Mouse (Mus musculus) cortical plate, adult 2 months (tissue): ENCODE measurements at regions not wholly inside any gene's neighbourhood (a gene's known extent, or its start where the extent isn't known, plus 50 kb on each side); places are given as distances from the start of the nearest gene placed in this dataset.

Experiments used
- H3K27ac ChIP-seq: fragments of 200-500 bp; 2 replicates; pipeline ENCODE4 v1.5.1; 2012; ENCODE audit warnings: low read length, control low read depth, inconsistent platforms; ENCODE audit not compliant: insufficient read depth
- H3K4me1 ChIP-seq: fragments of 200-500 bp; 2 replicates; pipeline ENCODE4 v1.6.1; 2011; ENCODE audit warnings: low read length; ENCODE audit not compliant: control insufficient read depth, insufficient read depth
- H3K4me3 ChIP-seq: fragments of 200-500 bp; 2 replicates; pipeline ENCODE4 v1.5.1; 2011; ENCODE audit warnings: mild to moderate bottlenecking, low read length, control low read depth; ENCODE audit not compliant: insufficient read depth
- CTCF ChIP-seq: fragments of 200-500 bp; IDR thresholded peaks from 2 replicates; pipeline ENCODE4 v1.5.1; 2011; ENCODE audit warnings: mild to moderate bottlenecking, control low read depth, low read length; ENCODE audit not compliant: insufficient read depth; ENCODE audit errors: extremely low read depth
- POLR2A ChIP-seq: fragments of 200-500 bp; IDR thresholded peaks from 2 replicates; pipeline ENCODE4 v1.6.1; 2011; ENCODE audit warnings: mild to moderate bottlenecking, low read length, control low read depth; ENCODE audit not compliant: insufficient read depth; ENCODE audit errors: extremely low read depth

GRCm38 (mm10) chr10:12187669-12188342 is 681.4 kb downstream of the Utrn start:
- H3K27ac ChIP-seq, result no peak overlapping the region
- H3K4me3 ChIP-seq, result no peak overlapping the region
- no peaks in the 10 kb centered on the region for H3K4me1 ChIP-seq
- TF ChIP-seq CTCF (no peak), POLR2A (no peak)

- no peaks in the 10 kb centered on the region for H3K4me1 ChIP-seq
- TF ChIP-seq POLR2A, result no peak
- TF ChIP-seq CTCF, result no peak
- H3K27ac ChIP-seq, result no peak overlapping the region
- H3K4me3 ChIP-seq, result no peak overlapping the region
Measured at GRCm38 (mm10) chr10:12190435-12190834, 678.7 kb downstream of the Utrn start.

DNA sequence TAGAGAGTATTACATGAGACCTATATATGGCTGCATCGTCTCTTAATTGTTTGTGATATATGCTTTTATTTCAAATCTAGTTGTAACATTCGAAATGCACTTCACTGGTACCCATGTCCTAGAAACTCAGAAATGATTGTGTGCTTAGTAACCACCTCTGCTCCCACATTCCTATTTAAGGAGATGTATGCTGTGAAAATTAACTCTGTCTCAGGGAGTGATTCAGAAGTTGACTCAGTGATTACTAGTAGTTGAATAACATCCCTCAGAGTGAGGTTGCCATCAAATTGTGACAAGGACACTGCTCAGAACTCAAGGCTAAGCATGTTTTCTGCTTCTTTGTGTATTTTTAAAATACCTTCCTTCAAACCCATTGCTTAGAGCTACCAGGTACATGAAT is 661.9 kb downstream of the Utrn start:
- H3K4me1 ChIP-seq, result no peaks in the 10 kb centered on the region
- no peak overlapping the region for H3K27ac ChIP-seq
- H3K4me3 ChIP-seq, result no peak overlapping the region
- TF ChIP-seq POLR2A (no peak), CTCF (no peak)

DNA sequence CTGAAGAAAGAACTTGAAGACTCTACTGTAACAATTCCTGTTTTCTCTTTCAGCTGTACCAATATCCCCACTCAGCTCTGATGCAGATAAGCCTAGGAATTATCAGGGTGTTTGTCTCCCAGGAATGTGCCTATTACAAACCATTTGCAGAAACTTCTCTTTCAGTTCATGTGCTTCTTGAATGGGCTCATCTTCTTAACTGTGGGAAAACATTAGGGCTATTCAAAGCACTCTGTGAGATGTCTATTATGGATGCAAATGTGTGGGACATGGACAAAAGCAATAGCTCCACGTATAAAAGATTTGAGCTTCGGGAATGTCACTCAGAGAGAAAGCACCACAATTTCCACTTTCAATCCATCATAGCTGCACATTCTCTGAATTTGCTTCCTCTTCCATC is 659.0 kb downstream of the Utrn start:
- no peak overlapping the region for H3K4me3 ChIP-seq
- TF ChIP-seq CTCF (no peak), POLR2A (no peak)
- no peak overlapping the region for H3K27ac ChIP-seq
- H3K4me1 ChIP-seq, result no peaks in the 10 kb centered on the region

DNA sequence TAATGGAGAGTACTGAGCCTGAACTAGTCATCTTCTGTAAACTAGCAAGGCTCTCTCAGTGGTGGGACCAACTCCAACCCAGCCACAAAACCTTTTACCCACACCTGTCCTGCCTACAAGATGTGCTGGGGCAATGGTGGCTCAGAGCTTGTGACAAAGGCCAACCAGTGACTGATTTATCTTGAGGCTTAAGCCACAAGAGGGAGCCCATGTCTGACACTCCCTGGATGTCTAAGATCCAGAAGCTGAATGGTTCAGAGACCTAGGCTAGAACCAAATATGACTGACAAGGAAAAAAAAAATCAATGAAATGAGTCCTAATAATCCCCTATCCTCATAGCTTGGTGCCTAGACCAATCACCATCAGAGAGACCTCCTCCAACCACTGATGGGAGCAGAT is 650.3 kb downstream of the Utrn start:
- H3K27ac ChIP-seq, result no peak overlapping the region
- H3K4me1 ChIP-seq, result no peaks in the 10 kb centered on the region
- no peak overlapping the region for H3K4me3 ChIP-seq
- peak; percentile 30 for TF ChIP-seq CTCF
- no peak for TF ChIP-seq POLR2A

- Histone ChIP-seq H3K4me3 (no peak overlapping the region), H3K4me1 (no peaks in the 10 kb centered on the region), H3K27ac (no peak overlapping the region)
- TF ChIP-seq CTCF (no peak), POLR2A (no peak)
Measured at GRCm38 (mm10) chr10:12234141-12234540, 635.0 kb downstream of the Utrn start.

DNA sequence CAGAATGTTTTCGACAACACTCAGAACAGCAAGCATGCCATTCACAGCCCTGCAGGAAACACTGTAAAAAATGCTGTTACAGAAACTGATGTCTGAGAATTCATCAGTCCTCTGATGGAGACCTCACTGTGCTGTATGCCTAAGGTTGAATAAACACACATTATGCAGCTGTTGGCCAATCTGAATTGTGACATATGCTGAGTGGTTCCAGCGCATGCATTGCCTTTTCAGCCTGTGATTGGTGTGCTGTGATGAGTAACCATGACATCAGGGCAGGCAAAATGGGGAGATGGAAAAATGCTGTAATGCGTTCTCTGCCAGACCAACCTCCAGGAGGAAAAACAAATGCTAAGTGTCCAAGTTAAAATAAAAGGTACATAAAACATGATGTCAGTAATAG is 620.3 kb downstream of the Utrn start:
- no peaks in the 10 kb centered on the region for H3K4me1 ChIP-seq
- TF ChIP-seq CTCF, result no peak
- no peak for TF ChIP-seq POLR2A
- no peak overlapping the region for H3K27ac ChIP-seq
- no peak overlapping the region for H3K4me3 ChIP-seq

DNA sequence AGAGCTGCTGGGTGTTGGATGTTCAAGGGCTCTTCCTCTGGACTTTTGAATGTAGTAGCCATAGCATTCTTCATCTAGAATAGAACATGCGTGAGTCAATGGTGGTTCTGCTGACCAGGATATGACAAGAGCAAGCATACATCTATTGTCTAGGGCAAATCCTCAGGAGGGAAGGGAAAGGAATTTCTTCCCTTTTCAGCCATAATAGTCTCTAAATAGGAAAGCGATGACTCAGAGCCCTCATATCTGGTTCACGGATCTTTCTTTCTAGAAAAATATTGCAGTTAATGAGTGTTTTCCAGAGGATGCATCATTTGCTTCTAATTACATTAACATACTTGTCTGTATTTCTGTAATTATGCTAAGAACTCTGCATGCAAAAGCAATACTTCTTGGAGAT is 615.9 kb downstream of the Utrn start:
- Histone ChIP-seq H3K27ac (no peak overlapping the region), H3K4me3 (no peak overlapping the region), H3K4me1 (no peaks in the 10 kb centered on the region)
- TF ChIP-seq POLR2A (no peak), CTCF (no peak)

DNA sequence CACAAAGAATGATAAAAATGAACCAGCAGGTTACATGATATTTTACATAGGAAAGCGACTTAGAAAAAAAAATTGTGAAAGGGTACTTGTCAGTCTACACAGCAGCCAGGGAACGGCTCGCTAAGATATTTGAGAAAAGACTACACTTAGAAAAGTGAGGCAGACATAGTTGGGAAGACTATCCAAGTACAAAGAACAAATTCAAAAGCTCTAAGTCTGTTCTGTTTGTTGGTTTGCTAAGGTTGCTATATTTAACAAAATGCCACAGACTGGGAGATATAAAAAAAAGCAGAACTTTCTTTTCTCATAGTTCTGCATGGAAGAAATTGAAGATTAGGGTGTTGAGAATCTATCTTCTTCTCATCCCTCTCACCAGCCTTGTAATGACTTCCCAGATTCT is 583.5 kb downstream of the Utrn start:
- no peak for TF ChIP-seq POLR2A
- TF ChIP-seq CTCF, result no peak

GRCm38 (mm10) chr10:12298887-12299286 is 570.3 kb downstream of the Utrn start:
- Histone ChIP-seq H3K27ac (no peak overlapping the region), H3K4me3 (no peak overlapping the region), H3K4me1 (no peaks in the 10 kb centered on the region)
- TF ChIP-seq POLR2A, result no peak
- TF ChIP-seq CTCF, result no peak

More for the DNA sequence above, 583.5 kb downstream of the Utrn start:
- Histone ChIP-seq H3K27ac (no peak overlapping the region), H3K4me3 (no peak overlapping the region), H3K4me1 (no peaks in the 10 kb centered on the region)
